Mouse (Mus musculus) ES-Bruce4 (cell line): ENCODE results near the gene Zfp329.

Source experiments
- CTCF ChIP-seq: IDR thresholded peaks from one replicate; pipeline ENCODE4 v1.8.1; 2011; ENCODE audit warnings: low read depth, low read length
- EP300 ChIP-seq: IDR thresholded peaks from 2 replicates; pipeline ENCODE4 v1.6.1; 2011; ENCODE audit warnings: low read depth, low read length; ENCODE audit not compliant: insufficient read depth
- POLR2A ChIP-seq: IDR thresholded peaks from one replicate; pipeline ENCODE4 v1.8.1; 2011; ENCODE audit warnings: low read length; ENCODE audit not compliant: insufficient read depth

- TF ChIP-seq CTCF (no peak), EP300 (no peak), POLR2A (no peak)
Measured at GRCm38 (mm10) chr7:12779141-12779540, 39.5 kb downstream of the Zfp329 start.
